Mouse (Mus musculus): Measurements from ENCODE around the gene Chn2.

Gene Chn2

GRCm38 (mm10) chr6:54199516-54199915 is 160.2 kb downstream of the Chn2 start:
- WGBS = 82% methylated on average over 4 of the region's 4 CpGs

GRCm38 (mm10) chr6:54200031-54200722 is 160.8 kb downstream of the Chn2 start:
- 85% methylated on average over 11 of the region's 11 CpGs for WGBS

- WGBS = 86% methylated on average over 7 of the region's 7 CpGs
These were observed 163.1 kb downstream of the Chn2 start for GRCm38 (mm10) chr6:54202311-54203020.

- WGBS = 84% methylated on average over 2 of the region's 2 CpGs
These were observed 164.0 kb downstream of the Chn2 start for GRCm38 (mm10) chr6:54203316-54203715.

GRCm38 (mm10) chr6:54203926-54204325 is 164.6 kb downstream of the Chn2 start:
- whole genome bisulfite sequencing = 90% methylated on average over 6 of the region's 6 CpGs

GRCm38 (mm10) chr6:54204931-54205330 is 165.6 kb downstream of the Chn2 start:
- WGBS = 55% methylated on average over 2 of the region's 2 CpGs

GRCm38 (mm10) chr6:54205471-54205870 is 166.1 kb downstream of the Chn2 start:
- WGBS = 76% methylated on average over 5 of the region's 5 CpGs

- WGBS = 85% methylated on average over 6 of the region's 6 CpGs
These were observed 166.9 kb downstream of the Chn2 start for GRCm38 (mm10) chr6:54206221-54206738.

- WGBS = 90% methylated on average over 8 of the region's 8 CpGs
These were observed 169.4 kb downstream of the Chn2 start for GRCm38 (mm10) chr6:54208786-54209185.

- 66% methylated on average over 4 of the region's 4 CpGs for WGBS
These were observed 171.6 kb downstream of the Chn2 start for GRCm38 (mm10) chr6:54210971-54211370.

GRCm38 (mm10) chr6:54211939-54212338 is 172.6 kb downstream of the Chn2 start:
- 84% methylated on average over 7 of the region's 7 CpGs for WGBS

- WGBS = 83% methylated on average over 7 of the region's 7 CpGs
These were observed 174.4 kb downstream of the Chn2 start for GRCm38 (mm10) chr6:54213743-54214142.

- WGBS = 90% methylated on average over 8 of the region's 8 CpGs
These were observed 176.3 kb downstream of the Chn2 start for GRCm38 (mm10) chr6:54215636-54216035.

GRCm38 (mm10) chr6:54216512-54216911 is 177.2 kb downstream of the Chn2 start:
- WGBS = 91% methylated on average over 5 of the region's 5 CpGs

GRCm38 (mm10) chr6:54220124-54220523 is 180.8 kb downstream of the Chn2 start:
- 63% methylated on average over 14 of the region's 14 CpGs for WGBS

GRCm38 (mm10) chr6:54223529-54223928 is 184.2 kb downstream of the Chn2 start:
- 76% methylated on average over 4 of the region's 4 CpGs for WGBS

GRCm38 (mm10) chr6:54224325-54224724 is 185.0 kb downstream of the Chn2 start:
- 57% methylated on average over 11 of the region's 11 CpGs for WGBS

- WGBS = 78% methylated on average over 4 of the region's 4 CpGs
These were observed 186.0 kb downstream of the Chn2 start for GRCm38 (mm10) chr6:54225327-54225726.

- 90% methylated on average over 3 of the region's 3 CpGs for WGBS
These were observed 187.7 kb downstream of the Chn2 start for GRCm38 (mm10) chr6:54227061-54227460.

GRCm38 (mm10) chr6:54228421-54228820 is 189.1 kb downstream of the Chn2 start:
- 76% methylated on average over 9 of the region's 9 CpGs for WGBS

- WGBS = 3% methylated on average over 2 of the region's 2 CpGs
These were observed 189.5 kb downstream of the Chn2 start for GRCm38 (mm10) chr6:54228874-54229273.

- 91% methylated on average over 13 of the region's 13 CpGs for WGBS
These were observed 192.6 kb downstream of the Chn2 start for GRCm38 (mm10) chr6:54231769-54232558.

Measured in cerebral cortex, adult 2 months (tissue).